Mouse (Mus musculus): ENCODE data around the gene Jmjd1c. TPM values are rescaled to one million over a fixed set of nuclear protein-coding genes. Genes with fewer than 3 reads are reported as not detected.
"Not testable (repeated sequence)": the region's sequence is repeated elsewhere in the genome, so short reads cannot be mapped to it uniquely, and the experiment has no call there.

Gene Jmjd1c
- total RNA-seq, 2 experiments from 2014 or later: 57.8 to 89.7 TPM

DNA sequence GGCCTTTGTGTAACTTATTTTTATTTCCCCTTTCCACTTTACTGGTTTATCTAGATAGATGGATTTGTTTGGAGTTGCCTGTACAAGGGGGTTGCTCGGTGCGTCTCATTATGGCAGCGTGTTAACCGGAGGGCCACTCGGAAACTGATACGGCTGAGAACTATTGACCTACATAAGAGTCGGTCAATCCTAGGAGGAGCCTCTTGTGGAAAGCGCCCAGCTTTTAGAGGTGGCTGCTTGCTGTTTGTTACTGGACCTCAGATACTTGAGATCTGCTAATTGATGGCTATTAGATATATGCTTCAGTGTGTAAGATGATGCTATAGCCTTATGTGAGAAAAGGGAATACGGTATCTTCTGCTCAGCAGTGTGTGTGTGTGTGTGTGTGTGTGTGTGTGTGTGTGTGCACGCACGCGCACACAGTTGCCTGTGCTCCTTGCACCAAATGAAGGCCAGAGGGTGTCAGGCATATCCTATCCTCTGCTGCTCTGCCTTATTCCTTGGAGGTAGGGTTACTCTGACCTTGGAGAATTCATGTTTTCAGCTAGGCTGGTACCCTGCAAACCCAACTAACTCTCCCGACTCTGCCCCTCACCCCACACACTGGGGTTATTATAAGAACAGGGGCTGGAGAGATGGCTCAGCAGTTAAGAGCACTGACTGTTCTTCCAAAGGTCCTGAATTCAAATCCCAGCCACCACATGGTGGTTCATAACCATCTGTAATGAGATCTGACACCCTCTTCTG lies 3.4 kb downstream of the Jmjd1c start:
- no peak for ATAC-seq (replicated peaks; ENCODE audit: poor library complexity, severe bottlenecking)

DNA sequence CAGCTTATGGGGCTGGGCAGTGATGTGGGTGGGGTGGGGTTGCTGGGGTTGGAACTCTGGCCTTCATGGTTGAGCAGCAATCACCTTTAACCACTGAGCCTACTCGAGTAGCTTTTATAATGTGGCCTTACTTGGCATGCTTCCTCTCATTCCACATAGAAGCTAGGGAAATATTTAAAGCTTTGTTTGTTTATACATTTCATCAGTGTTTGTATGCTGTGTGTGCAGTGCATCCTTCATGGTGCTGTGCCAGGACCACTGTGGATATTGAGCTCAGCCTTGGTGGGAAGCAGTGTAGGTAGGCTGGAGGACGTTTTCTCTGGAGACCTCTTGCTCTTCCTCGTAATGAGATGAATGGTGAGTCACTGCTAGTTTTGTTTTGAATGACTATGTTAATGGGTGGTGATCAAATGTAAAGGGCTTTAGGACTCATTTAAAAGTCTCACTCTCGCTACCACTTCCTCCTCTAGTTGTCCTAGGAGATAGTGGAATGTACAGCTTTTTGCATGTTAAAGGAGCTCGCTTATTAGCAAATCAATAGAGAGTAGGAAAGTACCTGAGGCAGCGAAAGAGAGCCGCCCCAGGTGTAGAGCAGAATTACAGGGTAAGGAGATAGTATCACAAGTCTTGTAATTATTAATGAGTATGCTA lies 4.2 kb downstream of the Jmjd1c start:
- ATAC-seq (replicated peaks; ENCODE audit: poor library complexity, severe bottlenecking): no peak

DNA sequence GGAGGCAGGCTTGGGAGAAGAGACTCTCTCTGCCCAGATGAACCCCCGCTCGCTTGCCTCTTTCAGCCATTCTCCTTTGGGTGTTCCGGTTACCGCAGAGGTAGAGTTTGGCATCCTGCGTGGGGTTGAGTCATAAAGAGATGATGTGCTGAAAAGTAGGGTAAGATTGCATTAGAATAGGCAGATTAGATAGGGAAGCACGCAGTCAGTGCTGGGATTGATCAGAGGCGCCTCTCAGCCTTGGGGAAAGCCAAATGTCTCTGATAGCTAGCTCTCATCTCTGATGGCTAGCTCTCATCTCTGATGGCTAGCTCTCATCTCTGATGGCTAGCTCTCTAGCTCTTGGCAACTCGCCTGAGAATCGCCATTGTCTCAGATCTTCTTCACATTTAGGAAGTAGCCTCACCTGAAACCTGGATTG lies 4.9 kb downstream of the Jmjd1c start:
- no peak for ATAC-seq (replicated peaks; ENCODE audit: poor library complexity, severe bottlenecking)

DNA sequence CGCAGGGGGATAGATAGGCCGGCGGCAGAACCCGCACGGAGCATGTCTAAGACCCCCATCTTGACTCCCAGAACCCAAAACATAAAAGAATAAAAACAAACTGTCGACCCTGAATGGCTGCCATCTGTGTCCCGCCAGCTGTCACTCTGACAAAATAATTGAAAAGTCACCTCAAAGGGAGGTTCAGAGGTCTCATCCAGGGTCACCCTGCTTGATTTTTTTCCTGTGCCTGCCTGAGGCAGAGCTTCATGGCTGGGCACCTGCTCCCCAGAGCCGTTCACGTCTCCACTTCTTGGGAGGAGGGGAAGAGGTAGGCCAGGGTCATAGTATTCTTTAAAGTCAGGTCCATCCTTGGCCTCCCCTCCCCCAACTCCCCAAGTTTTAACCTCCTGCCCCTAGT lies 8.6 kb downstream of the Jmjd1c start:
- ATAC-seq (replicated peaks; ENCODE audit: poor library complexity, severe bottlenecking): no peak

DNA sequence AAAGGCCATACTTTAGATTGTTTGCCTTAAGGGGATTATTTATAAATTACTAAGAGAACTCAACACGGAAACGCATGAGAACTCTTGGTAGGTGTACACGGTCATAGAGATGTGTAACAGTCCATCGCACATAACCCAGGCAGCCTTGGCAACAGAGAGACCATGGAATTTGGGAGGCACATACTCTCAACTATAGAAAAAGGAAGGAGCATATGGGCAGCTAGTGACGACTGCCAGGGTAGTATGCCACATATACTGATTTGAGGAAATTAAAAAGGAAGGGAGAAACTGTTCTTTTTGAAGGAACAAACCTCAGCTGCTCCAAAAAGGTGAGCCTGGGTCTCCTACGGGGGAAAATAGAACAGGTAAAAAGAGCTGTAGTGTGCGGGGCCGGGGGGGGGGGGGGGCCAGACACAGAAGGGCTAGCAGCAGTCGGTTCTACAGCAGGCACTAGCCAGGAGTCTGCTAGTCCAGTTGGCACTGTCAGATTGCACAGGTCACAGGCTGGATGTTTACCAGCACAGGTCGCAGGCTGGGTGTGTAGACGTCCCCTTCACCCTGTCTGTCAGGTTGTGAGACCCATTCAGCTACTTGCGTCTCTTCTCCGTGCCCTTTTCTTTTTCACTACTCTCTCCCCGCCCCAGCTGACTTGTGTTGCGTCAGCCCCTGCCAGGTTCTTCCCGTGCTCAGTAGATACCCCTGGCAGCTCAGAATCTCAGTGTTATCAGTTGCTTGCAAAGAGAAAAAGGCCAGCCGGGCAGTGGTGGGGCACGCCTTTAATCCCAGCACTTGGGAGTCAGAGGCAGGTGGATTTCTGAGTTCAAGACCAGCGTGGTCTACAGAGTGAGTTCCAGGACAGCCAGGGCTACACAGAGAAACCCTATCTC lies 9.6 kb downstream of the Jmjd1c start:
- ATAC-seq (replicated peaks; ENCODE audit: poor library complexity, severe bottlenecking): peak; percentile 33

DNA sequence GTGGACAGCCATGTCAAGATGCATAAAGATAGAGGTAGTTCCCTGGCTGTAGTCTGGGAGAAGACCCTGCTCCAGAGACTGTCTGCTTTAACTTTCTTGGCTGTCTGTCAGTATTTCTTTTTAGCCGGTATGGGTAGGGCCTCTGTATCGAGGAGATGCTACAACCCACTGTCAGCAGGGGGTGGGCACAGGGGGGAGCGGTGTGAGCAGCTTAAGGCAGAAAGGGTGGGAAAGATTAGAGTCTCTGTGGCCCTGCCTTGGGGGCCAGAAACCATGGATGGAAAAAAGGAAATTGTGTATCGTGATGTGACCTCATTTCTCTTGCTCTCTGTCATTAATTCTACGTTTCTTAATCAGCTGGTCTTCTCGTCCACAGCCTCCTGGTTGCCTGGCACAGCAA lies 10.5 kb downstream of the Jmjd1c start:
- no peak for ATAC-seq (replicated peaks; ENCODE audit: poor library complexity, severe bottlenecking)

DNA sequence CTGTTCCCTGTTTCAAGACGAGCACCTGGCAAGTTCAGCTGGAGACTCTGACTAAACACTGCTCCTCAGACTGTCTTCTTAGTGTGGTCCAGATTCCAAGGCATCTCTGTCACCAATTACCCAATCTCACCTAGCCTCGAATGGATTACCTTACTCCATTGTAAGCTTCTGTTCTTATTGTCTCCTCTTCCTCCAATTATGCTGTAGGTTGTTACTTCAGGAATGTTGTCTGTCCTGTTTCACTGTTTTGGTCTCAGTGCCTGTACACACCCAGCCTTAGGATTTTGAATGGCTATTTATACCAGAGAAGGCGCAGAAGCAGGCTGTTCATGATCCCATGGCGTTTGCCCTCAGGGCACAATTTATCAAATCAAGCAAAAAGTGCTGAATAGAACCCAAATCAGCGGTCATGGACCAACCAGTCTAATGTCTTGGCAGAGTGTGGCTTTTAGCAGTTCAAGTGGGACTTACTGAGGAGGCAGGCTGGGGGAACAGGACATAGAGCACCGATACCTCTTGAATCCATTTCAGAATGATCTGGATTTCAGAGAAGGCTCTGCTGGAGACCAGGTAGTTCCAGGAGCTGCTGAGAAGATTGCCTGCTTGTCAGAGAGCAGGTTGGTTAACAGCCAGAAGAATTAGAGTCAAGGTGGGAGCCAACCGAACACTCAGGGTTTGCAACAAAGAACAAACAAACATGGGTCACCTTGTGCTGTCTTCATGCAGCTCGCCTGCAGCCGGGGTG lies 11.3 kb downstream of the Jmjd1c start:
- no peak for ATAC-seq (replicated peaks; ENCODE audit: poor library complexity, severe bottlenecking)

DNA sequence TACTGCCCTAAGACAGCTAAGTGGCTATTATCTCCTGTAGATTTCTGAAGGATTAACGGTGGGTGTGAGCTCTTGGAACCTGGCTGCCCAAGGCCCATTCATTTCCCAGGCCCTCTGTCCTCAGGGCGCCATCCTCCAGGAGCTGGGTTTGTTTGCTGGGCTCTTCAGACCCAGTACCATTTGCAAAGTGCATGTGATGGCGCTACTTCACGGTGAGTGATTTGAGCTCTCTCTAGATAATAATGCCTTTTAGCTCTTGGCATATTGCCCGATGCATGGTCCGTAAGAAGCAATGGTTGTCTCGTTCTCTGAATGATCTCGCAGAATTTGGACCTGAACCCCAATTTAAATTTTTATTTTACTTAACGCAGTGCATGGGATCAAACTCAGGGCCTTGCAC lies 12.2 kb downstream of the Jmjd1c start:
- ATAC-seq (replicated peaks; ENCODE audit: poor library complexity, severe bottlenecking): no peak

DNA sequence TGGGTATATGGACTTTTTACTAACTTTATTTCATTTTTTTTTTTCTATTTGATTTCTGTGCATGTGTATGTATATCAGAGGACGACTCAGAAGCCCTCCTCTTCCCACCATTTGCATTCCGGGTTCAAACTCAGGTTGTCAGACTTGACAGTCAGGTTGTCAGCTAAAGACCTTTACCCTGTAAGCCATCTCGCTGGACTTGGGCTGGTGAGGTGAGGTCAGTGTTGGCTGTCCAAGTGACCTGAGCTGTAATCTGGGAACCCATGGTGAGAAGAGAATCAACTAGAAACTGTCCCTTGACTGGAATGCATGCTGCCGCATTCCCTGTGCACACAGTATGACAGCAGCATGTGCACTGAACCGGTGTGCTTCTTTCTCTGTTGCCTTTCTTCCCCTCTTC lies 13.7 kb downstream of the Jmjd1c start:
- no peak for ATAC-seq (replicated peaks; ENCODE audit: poor library complexity, severe bottlenecking)

DNA sequence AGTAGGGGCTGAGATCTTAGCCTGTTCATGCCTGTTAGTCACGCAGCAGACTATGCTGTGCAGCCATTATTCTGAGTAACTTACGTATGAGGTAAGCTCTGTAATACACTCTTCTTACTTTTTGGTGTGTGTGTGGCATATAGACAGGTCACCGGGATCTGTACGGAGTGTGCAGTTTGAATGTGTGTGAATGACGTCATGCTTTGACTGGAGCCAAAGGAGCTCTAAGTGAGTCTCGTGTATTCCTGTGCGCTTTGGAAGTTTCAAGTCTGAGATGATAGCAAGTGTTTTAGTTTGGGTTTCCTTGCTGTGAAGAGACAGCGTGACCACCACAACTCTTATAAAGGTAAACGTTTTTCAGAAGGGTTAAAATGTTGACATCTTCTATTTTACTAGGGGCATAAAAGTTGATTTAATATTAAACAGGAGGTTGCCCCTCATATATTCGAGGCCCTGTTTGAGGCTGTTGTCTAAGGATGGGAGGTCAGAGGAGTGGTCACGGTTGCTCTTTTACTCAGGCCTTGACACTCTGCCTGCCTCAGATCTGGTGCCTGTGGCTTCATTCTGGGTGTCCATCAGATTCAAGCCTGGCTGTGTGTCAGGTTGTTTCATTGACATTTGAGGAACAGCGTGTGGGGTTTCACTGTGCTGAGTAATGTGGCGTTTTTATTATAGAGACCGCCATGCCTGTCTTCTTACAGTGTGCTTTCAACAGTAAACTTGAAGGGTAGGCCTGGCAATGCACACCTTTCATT lies 15.3 kb downstream of the Jmjd1c start:
- ATAC-seq (replicated peaks; ENCODE audit: poor library complexity, severe bottlenecking): 0 out of 2 replicates have a peak, but pooled peaks have one; percentile 10

DNA sequence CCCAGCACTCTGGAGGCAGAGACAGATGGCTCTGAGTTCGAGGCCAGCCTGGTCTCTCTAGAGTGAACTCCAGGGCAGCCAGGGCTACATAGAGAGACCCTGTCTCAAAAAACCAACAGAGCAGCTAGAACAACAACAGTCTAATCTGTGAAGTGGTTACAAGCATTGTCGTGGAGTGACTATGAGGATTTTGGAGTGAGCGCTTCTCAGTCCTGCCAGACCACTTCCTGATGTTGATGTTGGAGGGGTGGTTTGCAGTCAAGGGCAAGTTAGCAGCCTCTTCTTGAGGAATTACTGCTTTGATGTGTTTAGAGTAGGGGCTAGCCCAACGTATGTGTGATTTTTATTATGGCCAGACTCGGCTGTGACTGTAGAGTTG lies 15.9 kb downstream of the Jmjd1c start:
- peak; percentile 36 for ATAC-seq (replicated peaks; ENCODE audit: poor library complexity, severe bottlenecking)

DNA sequence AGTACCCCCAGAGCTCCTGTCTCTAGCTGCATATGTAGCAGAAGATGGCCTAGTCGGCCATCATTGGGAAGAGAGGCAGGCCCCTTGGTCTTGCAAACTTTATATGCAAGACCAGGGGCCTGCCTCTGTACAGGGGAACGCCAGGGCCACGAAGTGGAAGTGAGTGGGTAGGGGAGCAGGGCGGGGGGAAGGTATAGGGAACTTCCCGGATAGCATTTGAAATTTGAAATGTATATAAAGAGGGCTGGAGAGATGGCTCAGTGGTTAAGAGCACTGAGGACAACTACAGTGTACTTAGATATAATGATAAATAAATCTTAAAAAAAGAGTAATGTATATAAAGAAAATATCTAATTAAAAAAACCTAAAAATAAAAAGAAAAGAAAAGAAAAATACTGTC lies 17.0 kb downstream of the Jmjd1c start:
- not testable (repeated sequence) for ATAC-seq (replicated peaks; ENCODE audit: poor library complexity, severe bottlenecking)

DNA sequence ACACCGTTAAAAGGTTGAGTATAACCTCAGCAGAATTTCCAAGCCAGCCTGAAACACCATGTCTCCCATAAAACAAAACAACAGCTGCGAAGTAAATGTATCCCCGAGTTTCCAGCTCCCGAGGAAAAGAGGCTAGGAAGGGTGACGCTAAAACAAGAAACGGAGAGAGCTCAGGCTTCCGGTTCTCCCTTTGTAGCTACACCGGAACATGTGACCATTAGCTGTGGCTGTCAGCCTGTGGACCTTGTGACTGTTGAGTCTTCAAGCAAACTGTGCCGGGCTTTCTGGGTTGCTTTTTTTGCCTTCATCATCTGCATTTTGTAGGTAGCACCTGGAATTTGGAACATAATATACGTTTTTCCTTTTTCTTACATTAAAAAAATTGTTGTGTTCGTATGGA lies 17.9 kb downstream of the Jmjd1c start:
- no peak for ATAC-seq (replicated peaks; ENCODE audit: poor library complexity, severe bottlenecking)

DNA sequence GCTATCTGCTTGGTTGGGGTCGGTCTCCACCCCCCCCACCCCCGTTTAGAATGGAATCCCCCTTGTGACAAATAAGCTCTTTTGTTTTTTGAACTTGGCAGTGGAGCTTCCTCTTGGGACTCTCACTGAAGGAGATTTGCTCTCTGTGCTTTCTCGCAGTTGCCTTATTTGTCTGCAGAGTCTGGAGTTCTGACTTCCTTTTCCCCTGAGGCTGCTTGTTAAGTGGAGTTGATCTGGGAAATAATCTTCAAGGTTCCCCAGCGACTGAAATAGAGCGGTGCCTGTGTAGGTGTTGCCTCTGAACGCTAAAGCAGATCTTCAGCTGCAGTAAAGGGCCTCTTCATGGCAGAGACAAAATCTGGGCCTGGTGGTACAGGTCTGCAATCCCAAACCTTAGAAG lies 19.2 kb downstream of the Jmjd1c start:
- ATAC-seq (replicated peaks; ENCODE audit: poor library complexity, severe bottlenecking): no peak

DNA sequence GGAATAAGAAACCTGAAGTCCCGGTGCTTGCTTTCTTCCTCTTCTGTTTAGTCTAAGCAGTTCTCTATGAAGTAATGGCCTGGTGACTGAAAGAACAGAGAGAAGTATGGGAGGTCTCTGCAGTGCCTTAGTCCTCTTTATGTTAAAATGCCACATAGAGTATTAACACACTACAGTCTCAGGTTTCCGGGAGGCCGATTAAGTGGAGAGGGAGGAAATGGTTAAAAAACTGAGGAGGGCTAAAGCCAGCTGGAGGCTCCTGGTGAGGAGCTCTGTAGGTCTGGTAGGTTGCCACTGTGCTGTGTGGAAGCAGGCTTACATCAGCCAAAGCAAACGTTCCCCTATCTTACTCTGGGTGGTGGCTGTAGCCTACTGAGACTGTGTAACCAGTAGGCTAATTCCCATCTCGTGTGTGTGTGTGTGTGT lies 19.8 kb downstream of the Jmjd1c start:
- ATAC-seq (replicated peaks; ENCODE audit: poor library complexity, severe bottlenecking): peak; percentile 75

DNA sequence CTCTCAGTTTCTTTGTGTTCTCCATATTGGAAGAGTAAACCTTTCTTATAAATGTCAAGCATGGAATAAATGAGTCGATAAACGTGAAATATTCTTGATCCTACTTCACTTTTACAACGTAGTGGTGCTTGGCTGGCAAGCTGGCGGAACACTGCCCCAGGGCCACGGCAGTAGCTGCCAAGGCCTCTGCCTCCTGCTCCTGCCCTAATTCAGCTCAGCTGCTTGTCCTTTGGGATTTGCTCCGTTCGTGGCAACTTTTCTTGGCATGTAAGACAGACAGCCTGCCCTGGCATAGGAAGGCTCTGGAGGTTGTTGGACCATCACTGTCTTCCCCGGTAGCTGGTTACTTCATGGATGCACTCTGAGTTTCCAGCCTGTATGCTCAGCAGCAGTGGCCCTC lies 20.3 kb downstream of the Jmjd1c start:
- ATAC-seq (replicated peaks; ENCODE audit: poor library complexity, severe bottlenecking): no peak

DNA sequence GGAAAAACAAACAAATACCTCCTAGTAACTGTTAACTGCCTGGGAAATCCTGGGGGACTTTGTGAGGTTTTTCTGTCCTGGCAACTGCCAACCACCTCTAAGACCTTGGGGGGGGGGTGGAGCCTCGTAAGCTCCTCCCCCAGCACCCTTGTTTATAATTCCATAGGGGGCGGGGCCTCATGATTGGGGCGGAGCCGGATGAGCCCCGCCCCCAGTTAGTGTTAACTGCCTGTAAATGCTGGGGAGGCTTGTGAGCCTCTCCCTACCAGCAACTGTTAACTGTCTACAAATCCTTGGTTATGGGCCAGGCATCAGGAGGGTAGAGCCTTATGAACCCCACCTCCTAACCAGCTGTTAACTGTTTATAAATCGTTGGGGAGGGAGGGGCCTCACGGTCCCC lies 23.4 kb downstream of the Jmjd1c start:
- ATAC-seq (replicated peaks; ENCODE audit: poor library complexity, severe bottlenecking): no peak

DNA sequence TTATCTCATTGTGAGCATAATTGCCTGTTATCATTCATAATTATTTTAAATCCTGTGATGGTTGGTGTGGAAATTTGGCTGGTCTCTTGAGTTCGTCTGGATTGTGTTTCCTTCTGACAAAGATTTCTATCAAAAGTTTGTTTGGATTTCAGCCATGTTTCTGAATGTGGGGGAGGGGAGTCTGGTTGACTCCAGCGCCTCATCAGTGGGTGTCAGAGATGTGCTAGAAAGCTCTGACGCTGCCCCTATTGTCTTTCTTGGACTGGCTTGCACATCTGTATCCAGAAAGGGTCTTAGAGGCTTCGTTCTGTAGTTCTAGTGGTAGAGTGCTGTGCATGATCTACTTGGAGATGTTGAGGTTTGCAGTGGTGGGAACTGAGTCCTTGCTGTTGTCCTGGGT lies 24.3 kb downstream of the Jmjd1c start:
- no peak for ATAC-seq (replicated peaks; ENCODE audit: poor library complexity, severe bottlenecking)

DNA sequence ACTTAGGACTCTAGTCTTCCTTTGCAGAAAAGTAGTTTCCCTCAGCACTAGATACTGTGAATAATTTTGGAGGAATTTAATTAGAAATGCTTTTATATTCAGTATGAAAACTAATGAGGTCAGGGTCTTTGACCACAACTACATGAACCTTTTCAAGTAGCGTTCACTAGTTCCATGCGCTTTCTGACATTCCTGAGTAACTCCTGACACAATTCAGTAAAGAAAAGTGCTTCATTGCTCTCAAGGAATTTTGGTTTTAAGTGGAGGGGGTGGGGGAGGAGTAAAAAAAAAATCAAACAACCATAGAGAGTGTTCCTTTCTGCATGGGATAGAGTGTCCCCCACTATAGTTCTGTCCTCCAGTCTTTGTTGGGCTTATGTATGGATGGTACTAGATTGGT lies 24.7 kb downstream of the Jmjd1c start:
- no peak for ATAC-seq (replicated peaks; ENCODE audit: poor library complexity, severe bottlenecking)

DNA sequence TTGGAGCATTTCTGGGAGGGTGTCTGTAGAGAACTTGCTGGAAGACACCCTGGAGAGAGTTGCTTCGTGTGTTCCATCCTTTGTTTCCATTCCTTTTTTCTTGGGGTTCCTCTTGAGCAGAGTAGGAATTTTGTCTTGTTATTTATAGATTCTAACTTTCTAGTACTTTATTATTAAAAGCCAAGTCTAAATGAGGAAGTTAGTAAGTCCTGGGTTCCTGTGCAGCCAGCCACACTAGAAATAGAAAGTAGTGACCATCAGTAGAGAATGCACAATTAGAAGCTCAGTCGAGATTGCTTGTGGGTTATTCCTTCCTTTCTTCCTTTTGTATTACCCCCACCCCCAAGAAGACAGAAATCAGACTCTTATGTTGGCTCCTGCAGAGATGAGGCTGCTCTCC lies 27.8 kb downstream of the Jmjd1c start:
- ATAC-seq (replicated peaks; ENCODE audit: poor library complexity, severe bottlenecking): peak; percentile 27

Measured in granulocyte monocyte progenitor cell, adult 5-6 weeks (primary cell).